Mouse (Mus musculus) forebrain, embryonic 10.5 days (tissue): ENCODE measurements around the gene Ppp3ca. TPM values are rescaled to one million over a fixed set of nuclear protein-coding genes. Genes with fewer than 3 reads are reported as not detected.

Source experiments
- DNase-seq: peaks from one replicate; pipeline ENCODE4 v3.0.0-alpha.2; 2017; ENCODE audit warnings: low spot score; ENCODE audit errors: extremely low spot score
- H3K27ac ChIP-seq: fragments of 300-500 bp; sonication (generic); 2 replicates; pipeline ENCODE4 v1.5.1; 2016; ENCODE audit warnings: mild to moderate bottlenecking
- H3K27me3 ChIP-seq: fragments of 300-500 bp; sonication (generic); 2 replicates; pipeline ENCODE4 v1.6.1; 2016; ENCODE audit warnings: mild to moderate bottlenecking; ENCODE audit not compliant: poor library complexity, severe bottlenecking
- H3K36me3 ChIP-seq: fragments of 300-500 bp; sonication (generic); replicated peaks from 2 replicates; pipeline ENCODE4 v1.6.1; 2016; ENCODE audit warnings: mild to moderate bottlenecking, moderate library complexity
- H3K4me1 ChIP-seq: fragments of 300-500 bp; sonication (generic); 2 replicates; pipeline ENCODE4 v1.6.1; 2016
- H3K4me3 ChIP-seq: fragments of 300-500 bp; sonication (generic); 2 replicates; pipeline ENCODE4 v1.5.1; 2016; ENCODE audit warnings: mild to moderate bottlenecking, moderate library complexity
- H3K9me3 ChIP-seq: fragments of 300-500 bp; sonication (generic); 2 replicates; pipeline ENCODE4 v1.6.1; 2016; ENCODE audit warnings: mild to moderate bottlenecking, moderate library complexity
- WGBS: fragments of 180-500 bp; shearing (Covaris S2); methylation state at CpG from one replicate; pipeline ENCODE4 v1.1.7; 2016; 5-methylcytosine and 5-hydroxymethylcytosine counted together
- polyA plus RNA-seq: library from polyadenylated mRNA; unstranded; fragments of >200 nt; fragmentation: Nextera tagmentation; extraction: Ambion mirVana; gene quantifications from 2 replicates; pipeline ENCODE4 v1.2.1, GENCODE M21; 2016

Ppp3ca gene
- polyA plus RNA-seq, 1 experiment from 2014 or later = 28.7 TPM

GRCm38 (mm10) chr3:136765569-136765968, 95.6 kb downstream of the Ppp3ca start:
- peaks cover 37% of the 10 kb centered on the region for H3K4me1 ChIP-seq
- H3K27ac ChIP-seq = no peak overlapping the region
- no peak overlapping the region for H3K4me3 ChIP-seq
- no peaks in the 10 kb centered on the region for H3K9me3 ChIP-seq
- no peak for DNase-seq
- H3K36me3 ChIP-seq = no peaks in the 10 kb centered on the region
- 57% methylated on average over 2 of the region's 2 CpGs for whole genome bisulfite sequencing
- H3K27me3 ChIP-seq = no peaks in the 10 kb centered on the region

GRCm38 (mm10) chr3:136768775-136769485, 99.0 kb downstream of the Ppp3ca start:
- no peak for DNase-seq
- Histone ChIP-seq H3K9me3 (no peaks in the 10 kb centered on the region), H3K4me1 (peaks cover 27% of the 10 kb centered on the region), H3K27ac (no peak overlapping the region), H3K27me3 (no peaks in the 10 kb centered on the region), H3K36me3 (no peaks in the 10 kb centered on the region), H3K4me3 (no peak overlapping the region)
- 94% methylated on average over 5 of the region's 5 CpGs for WGBS

GRCm38 (mm10) chr3:136769486-136769882, 99.6 kb downstream of the Ppp3ca start:
- Histone ChIP-seq H3K36me3 (no peaks in the 10 kb centered on the region), H3K27me3 (no peaks in the 10 kb centered on the region), H3K9me3 (no peaks in the 10 kb centered on the region), H3K27ac (no peak overlapping the region), H3K4me3 (no peak overlapping the region), H3K4me1 (peaks cover 22% of the 10 kb centered on the region)
- no peak for DNase-seq
- WGBS = 84% methylated on average over 1 of the region's 1 CpGs

GRCm38 (mm10) chr3:136771700-136772099, 101.8 kb downstream of the Ppp3ca start:
- peaks cover 5% of the 10 kb centered on the region for H3K4me1 ChIP-seq
- no peaks in the 10 kb centered on the region for H3K27me3 ChIP-seq
- no peaks in the 10 kb centered on the region for H3K36me3 ChIP-seq
- H3K4me3 ChIP-seq = no peak overlapping the region
- H3K27ac ChIP-seq = no peak overlapping the region
- DNase-seq = no peak
- H3K9me3 ChIP-seq = no peaks in the 10 kb centered on the region
- WGBS = 91% methylated on average over 5 of the region's 5 CpGs

- Histone ChIP-seq H3K4me3 (no peak overlapping the region), H3K36me3 (no peaks in the 10 kb centered on the region), H3K27me3 (no peaks in the 10 kb centered on the region), H3K4me1 (peaks cover 5% of the 10 kb centered on the region), H3K9me3 (no peaks in the 10 kb centered on the region), H3K27ac (no peak overlapping the region)
- 83% methylated on average over 4 of the region's 4 CpGs for WGBS
- DNase-seq = no peak
These were observed 103.3 kb downstream of the Ppp3ca start for GRCm38 (mm10) chr3:136773217-136773616.

GRCm38 (mm10) chr3:136774196-136774595, 104.3 kb downstream of the Ppp3ca start:
- no peak overlapping the region for H3K4me3 ChIP-seq
- H3K4me1 ChIP-seq = no peaks in the 10 kb centered on the region
- no peaks in the 10 kb centered on the region for H3K9me3 ChIP-seq
- no peaks in the 10 kb centered on the region for H3K27me3 ChIP-seq
- no peaks in the 10 kb centered on the region for H3K36me3 ChIP-seq
- H3K27ac ChIP-seq = no peak overlapping the region
- no peak for DNase-seq
- 93% methylated on average over 6 of the region's 6 CpGs for WGBS

- no peaks in the 10 kb centered on the region for H3K36me3 ChIP-seq
- no peak overlapping the region for H3K27ac ChIP-seq
- 93% methylated on average over 4 of the region's 4 CpGs for WGBS
- DNase-seq = no peak
- no peaks in the 10 kb centered on the region for H3K27me3 ChIP-seq
- no peak overlapping the region for H3K4me3 ChIP-seq
- no peaks in the 10 kb centered on the region for H3K4me1 ChIP-seq
- no peaks in the 10 kb centered on the region for H3K9me3 ChIP-seq
These were observed 106.6 kb downstream of the Ppp3ca start for GRCm38 (mm10) chr3:136776525-136776924.

- no peak overlapping the region for H3K4me3 ChIP-seq
- H3K9me3 ChIP-seq = no peaks in the 10 kb centered on the region
- WGBS = 91% methylated on average over 7 of the region's 7 CpGs
- H3K27ac ChIP-seq = no peak overlapping the region
- no peak for DNase-seq
- no peaks in the 10 kb centered on the region for H3K36me3 ChIP-seq
- no peaks in the 10 kb centered on the region for H3K4me1 ChIP-seq
- no peaks in the 10 kb centered on the region for H3K27me3 ChIP-seq
These were observed 107.5 kb downstream of the Ppp3ca start for GRCm38 (mm10) chr3:136777380-136777779.

GRCm38 (mm10) chr3:136777787-136778216, 107.9 kb downstream of the Ppp3ca start:
- Histone ChIP-seq H3K27me3 (no peaks in the 10 kb centered on the region), H3K36me3 (no peaks in the 10 kb centered on the region), H3K27ac (no peak overlapping the region), H3K4me1 (no peaks in the 10 kb centered on the region), H3K4me3 (no peak overlapping the region), H3K9me3 (no peaks in the 10 kb centered on the region)
- WGBS = 95% methylated on average over 9 of the region's 9 CpGs
- DNase-seq = no peak

GRCm38 (mm10) chr3:136780321-136780720, 110.4 kb downstream of the Ppp3ca start:
- no peaks in the 10 kb centered on the region for H3K27me3 ChIP-seq
- no peaks in the 10 kb centered on the region for H3K36me3 ChIP-seq
- H3K9me3 ChIP-seq = no peaks in the 10 kb centered on the region
- 96% methylated on average over 3 of the region's 3 CpGs for WGBS
- no peak for DNase-seq
- H3K4me1 ChIP-seq = peaks cover 3% of the 10 kb centered on the region; the same call in 1 of the 2 replicates
- H3K27ac ChIP-seq = no peak overlapping the region
- H3K4me3 ChIP-seq = no peak overlapping the region

GRCm38 (mm10) chr3:136782058-136782457, 112.1 kb downstream of the Ppp3ca start:
- Histone ChIP-seq H3K4me3 (no peak overlapping the region), H3K27ac (no peak overlapping the region), H3K27me3 (no peaks in the 10 kb centered on the region), H3K36me3 (no peaks in the 10 kb centered on the region), H3K9me3 (no peaks in the 10 kb centered on the region), H3K4me1 (peaks cover 3% of the 10 kb centered on the region; the same call in 1 of the 2 replicates)
- no peak for DNase-seq

- Histone ChIP-seq H3K4me1 (peaks cover 7% of the 10 kb centered on the region), H3K27ac (no peak overlapping the region), H3K4me3 (no peak overlapping the region), H3K27me3 (no peaks in the 10 kb centered on the region), H3K36me3 (no peaks in the 10 kb centered on the region), H3K9me3 (no peaks in the 10 kb centered on the region)
- no peak for DNase-seq
- 93% methylated on average over 6 of the region's 6 CpGs for WGBS
These were observed 115.8 kb downstream of the Ppp3ca start for GRCm38 (mm10) chr3:136785686-136786085.

- Histone ChIP-seq H3K4me1 (peaks cover 4% of the 10 kb centered on the region; the same call in 1 of the 2 replicates), H3K36me3 (no peaks in the 10 kb centered on the region), H3K27ac (no peak overlapping the region), H3K9me3 (0 out of 2 replicates have a peak, but pooled peaks cover 3% of the 10 kb centered on the region), H3K4me3 (no peak overlapping the region), H3K27me3 (no peaks in the 10 kb centered on the region)
- 79% methylated on average over 4 of the region's 4 CpGs for WGBS
- no peak for DNase-seq
These were observed 120.4 kb downstream of the Ppp3ca start for GRCm38 (mm10) chr3:136790261-136790871.
